Mouse (Mus musculus) thymus, postnatal 25 days (tissue): ENCODE measurements around the gene Slc17a7.

Source experiments
- DNase-seq: peaks from one replicate; pipeline ENCODE4 v3.0.0; 2022

The Slc17a7 gene

DNA sequence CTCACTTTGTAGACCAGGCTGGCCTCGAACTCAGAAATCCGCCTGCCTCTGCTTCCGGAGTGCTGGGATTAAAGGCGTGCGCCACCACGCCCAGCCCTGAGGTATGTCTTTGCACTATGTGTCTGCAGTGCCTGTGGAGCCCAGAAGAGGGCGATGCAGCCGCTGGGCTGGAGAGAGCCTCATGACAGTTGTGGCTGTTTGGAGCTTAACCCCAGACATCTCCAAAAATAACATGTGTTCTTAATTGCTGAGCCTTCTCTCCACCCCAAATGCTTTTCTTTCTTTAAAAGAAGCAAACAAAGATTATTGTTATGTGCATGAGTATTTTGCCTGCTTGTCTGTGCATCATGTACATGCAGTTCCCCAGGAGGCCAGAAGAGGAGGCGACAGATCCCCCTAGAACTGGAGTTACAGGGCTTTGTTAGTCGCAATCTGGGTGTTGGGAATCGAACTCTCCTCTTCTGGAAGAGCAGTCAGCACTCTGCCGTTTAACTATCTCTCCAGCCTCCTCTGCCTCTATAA lies 8.7 kb upstream of the Slc17a7 start:
- DNase-seq, result peak; percentile 50

DNA sequence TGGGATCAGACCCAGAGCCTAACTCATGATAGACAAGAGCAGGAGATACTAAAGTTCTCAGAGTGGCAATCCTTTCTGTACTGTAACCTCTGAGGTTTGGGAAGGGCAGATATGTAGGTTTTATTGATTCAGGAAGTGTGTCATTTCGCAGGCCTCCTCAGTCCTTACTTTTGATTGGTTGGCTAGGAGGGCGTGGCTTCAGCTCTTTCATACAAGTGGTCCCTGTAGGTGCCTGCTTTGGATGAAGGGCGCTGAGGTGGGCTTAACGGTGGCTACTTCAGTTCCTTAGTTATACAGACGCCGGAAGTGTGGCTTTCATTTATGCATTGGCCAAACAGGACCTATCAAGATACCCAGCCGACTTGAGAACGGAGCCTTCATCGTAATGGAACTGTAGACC lies 8.2 kb upstream of the Slc17a7 start:
- DNase-seq, result no peak

DNA sequence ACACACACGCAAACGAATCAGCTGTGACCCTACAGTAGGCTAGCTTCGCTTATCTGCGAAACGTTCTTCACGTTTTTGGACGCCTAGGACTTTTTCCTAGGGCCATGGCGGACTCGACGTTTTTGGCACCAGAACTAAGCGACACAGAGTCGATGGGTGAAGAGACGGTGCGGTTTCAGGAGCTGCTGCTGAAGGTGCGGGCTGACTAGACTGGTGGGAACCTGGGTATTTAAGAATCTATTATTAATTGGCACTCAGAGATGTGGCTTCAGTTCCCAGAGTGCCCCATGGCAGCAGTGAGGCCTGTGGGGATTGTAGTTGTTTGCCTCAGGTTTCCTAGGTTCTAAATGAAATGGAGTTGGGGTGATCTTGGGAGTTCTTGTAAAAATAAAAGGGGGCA lies 7.5 kb upstream of the Slc17a7 start:
- no peak for DNase-seq

DNA sequence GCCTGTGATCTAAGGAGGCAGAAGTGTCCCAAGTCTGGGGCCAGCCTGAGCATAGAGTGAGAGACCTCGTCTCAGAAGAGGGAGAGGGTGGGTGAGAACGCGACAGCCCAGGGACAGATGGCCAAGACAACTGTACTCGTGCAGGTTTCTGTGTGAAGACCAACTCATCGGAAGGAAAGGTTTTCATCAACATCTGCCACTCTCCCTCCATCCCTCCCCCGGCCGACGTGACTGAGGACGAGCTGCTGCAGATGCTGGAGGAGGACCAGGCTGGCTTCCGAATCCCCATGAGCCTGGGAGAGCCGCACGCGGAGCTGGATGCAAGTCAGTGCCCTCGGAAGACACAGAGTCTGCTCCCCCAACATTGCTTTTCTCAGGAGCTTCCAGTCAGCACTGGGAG lies 6.3 kb upstream of the Slc17a7 start:
- DNase-seq, result no peak

DNA sequence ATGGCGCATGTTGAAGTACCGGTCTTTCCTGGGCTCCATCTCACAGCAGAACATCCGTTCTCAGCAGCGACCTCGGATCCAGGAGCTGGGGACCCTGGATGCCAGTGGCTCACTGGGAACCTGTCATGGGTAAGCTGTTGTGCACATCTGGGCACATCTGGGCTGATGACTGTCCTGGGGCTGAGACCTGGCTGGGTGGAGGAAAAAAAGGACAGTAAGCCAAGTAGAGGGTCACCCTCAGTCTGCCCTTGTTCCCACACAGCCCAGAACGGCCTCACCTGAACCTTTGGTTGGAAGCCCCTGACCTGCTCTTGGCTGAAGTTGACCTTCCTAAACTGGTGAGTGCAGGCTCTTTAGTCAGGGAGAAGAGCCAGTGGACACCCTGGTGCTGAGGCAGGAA lies 4.8 kb upstream of the Slc17a7 start:
- DNase-seq, result no peak

DNA sequence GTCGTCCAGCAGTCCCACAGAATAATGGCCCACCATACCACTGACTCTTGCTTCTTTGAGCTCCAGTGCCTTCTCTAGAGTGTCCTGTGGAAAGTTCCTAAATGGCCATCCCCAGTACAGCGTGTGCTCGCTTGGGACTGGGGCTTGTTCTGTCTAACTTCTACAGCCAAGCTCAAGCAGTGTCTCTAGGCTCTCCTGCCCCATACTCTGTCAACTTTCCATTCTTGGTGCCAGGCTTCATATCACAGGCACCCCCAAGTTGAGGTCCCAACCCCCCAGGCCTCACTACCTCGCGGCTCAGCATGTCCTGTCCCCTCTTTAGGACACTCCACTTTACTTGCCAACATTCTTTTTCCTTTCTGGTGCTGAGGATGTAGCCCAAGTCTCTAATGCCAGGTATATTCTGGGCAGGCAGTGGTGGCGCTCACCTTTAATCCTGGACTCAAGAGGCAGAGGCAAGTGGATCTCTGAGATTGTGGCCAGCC lies 3.4 kb upstream of the Slc17a7 start:
- DNase-seq, result no peak

DNA sequence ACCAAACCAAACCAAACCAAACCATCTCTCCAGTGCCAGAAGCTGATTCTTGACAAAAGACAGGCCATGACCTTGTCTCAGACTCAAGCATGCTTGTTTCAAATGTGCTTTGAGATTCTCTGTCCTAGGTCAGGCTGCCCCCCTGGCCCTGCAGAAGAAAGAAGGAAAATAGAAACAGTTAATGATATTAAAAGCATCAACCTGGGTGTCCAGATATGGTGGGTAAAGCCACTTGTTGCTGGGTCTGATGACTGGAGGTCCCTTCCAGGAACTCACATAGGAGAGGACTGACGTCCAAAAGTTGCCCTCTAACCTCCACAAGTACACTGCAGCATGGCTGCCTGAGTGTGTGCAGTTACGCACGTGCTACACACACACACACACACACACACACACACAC lies 2.9 kb upstream of the Slc17a7 start:
- DNase-seq, result no peak

DNA sequence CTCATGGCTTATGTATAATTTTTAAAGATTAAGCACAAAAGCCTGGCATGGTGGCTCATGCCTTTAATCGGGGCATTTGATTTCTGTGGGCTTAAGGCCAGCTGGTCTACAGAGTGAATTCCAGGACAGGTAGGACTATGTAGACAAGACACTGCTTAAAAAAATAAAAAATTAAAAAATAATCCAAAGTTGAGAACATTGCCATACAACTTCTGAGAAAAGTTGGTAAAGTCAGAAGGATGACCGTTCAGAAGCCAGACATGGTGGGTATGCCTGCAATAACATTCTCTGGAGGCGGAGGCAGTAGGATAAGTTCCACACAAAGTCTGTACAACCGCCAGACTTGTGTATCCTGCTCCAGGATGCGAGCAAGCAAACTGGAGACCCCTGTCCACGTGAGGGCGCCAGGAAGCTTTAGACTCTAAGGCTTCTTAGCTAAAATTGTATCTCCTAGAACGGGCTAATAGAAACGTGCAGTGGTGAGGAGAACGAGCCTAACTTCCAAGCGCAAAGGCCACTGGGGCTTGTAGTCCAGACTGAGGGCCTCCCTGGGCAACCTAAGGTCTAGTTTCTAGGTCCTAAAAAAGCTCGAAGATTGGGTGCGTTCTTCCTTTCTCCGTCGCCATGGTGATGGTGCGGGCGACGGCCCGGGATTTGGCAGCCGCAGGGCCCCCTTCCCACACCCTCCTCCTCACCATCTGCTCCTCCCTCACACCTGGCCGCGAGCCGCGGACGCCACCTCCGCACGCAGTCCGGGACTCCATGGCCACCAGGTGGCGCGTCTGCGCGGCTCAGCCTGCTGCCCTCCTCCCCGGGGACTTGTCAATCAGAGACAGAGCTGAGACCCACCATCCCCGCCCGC lies 1.9 kb upstream of the Slc17a7 start:
- DNase-seq, result peak; percentile 94

DNA sequence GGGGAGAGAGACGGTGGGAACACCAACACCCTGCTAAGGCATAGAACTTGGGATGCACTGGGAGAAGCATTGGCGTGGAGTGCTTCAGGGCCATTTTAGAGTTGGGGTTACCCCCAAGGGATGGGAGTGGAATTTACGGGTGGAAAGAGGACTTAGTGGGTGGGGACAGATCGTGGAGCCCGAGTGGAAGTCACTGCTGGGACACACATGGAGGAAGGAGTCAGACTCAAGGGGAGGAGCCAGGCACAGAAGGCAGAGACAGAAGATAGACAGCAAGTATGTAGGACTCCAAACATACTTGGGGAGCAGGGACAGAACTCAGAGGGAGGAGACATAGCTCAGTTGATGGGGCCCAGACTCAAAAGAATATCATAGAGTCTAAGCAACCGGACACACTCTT lies 1.2 kb upstream of the Slc17a7 start:
- DNase-seq, result no peak

DNA sequence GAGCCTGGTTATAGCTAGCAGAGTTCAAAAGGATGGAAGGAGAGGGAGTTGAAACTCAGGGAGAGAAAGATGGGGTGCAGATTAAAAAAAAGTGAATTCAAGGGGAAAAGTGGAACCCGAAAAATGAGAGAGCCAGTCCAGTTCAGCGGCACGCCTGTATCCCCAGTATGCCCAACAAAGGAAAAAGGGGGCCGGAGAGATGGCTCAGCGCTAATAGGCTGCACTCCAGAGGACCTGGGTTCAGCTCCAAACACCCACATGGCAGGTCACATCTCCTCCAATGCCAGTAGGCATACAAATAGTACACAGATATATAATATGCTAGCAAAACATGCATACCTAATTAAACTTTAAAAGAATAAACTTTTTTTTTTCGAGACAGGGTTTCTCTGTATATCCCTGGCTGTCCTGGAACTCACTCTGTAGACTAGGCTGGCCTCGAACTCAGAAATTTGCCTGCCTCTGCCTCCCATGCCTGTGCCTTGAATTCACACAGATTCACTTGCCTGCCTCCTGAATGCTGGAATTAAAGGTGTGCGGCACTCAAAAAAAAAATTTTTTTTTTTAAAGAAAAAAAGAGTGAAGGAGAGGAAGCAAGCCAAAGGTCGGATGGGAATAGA lies 643 bp upstream of the Slc17a7 start:
- DNase-seq, result no peak

DNA sequence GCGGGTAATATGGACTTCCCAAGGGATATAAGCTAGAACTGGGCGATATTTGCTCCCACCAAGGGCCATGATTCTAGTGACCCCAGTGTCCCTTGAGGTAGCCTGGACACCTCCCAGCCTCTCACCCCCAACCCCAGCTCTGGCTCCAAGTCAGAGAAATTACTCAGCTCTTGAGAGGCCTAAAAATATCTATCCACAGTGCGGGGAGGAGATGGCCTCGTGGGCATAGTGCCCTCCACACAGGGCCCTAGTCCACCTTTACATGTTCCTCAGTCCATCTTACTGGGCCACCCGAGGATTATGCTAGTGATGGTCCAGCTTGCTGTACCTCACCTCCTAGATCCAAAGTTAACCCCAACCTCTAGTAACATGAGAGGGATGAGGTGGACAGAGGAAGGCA lies 1.1 kb downstream of the Slc17a7 start:
- no peak for DNase-seq

DNA sequence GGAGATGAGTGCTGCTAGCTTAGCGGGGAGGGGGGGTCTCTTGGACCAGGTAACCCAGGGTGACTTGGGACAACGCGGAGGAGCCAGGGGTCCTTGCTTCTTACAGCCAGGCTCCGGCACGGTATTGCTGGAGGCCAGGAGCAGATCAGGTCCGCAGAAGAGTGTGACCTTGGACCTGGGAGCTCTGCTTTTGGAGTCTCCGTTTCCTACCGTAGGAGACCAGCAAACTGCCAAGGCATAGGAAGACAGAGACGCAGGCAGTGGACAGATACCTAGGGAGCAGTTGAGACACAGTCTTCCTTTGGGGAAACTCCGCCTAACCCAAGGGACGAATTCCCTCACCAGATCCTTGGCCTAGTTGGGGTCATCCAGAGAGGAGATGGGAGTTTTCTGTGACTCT lies 2.0 kb downstream of the Slc17a7 start:
- DNase-seq, result no peak

DNA sequence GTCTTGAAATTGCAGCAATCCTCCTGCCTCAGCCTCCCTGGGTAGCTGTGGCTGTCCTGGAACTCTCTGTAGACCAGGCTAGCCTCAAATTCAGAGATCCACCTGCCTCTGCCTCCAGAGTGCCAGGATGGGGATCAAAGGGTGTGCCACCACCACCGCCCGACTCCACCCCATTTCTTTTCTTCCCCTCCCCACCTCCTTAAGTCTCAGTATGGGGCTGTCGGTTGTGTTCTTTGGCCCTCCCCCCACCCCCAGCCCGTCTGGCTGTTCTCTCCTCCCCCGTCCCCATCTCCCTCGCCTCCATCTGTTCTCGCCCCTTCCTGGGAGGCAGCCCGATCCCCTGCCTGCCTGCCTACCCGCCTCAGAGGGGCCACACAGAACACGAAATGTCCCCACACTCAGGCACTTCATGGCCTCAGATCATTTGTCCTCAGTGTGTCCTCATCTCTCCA lies 3.2 kb downstream of the Slc17a7 start:
- no peak for DNase-seq

DNA sequence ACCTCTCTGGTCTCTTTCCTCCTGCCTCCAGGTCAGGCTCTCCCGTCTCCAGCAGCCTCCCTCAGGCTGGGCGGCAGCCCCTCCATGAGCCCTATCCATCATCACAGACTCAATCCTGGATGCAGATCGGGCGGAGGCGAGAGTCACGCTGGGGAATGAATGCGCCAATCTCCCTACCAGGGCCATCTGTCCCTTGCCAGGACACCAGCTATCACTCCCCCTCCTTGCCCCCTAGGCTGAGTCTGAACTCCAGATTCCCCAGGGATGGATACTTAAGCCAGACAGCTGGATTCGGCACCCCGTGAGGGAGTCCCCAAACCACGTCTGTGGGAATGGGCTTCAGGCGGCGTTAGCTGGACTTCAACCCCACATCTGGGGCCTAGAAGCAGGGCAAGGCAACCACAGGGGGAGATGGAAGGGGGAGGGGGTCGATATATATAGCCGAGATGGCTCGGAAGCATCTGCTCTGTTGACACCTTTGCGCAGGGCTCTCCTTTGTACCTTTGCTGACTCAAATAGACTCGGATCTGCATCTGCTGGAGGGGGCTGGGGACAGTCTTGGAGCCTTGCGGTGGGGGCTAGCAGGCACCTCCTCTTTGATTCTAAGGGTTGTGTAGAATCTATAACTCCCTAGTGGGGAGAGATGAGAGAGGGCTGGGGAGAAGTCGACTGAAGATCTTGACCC lies 4.2 kb downstream of the Slc17a7 start:
- no peak for DNase-seq

DNA sequence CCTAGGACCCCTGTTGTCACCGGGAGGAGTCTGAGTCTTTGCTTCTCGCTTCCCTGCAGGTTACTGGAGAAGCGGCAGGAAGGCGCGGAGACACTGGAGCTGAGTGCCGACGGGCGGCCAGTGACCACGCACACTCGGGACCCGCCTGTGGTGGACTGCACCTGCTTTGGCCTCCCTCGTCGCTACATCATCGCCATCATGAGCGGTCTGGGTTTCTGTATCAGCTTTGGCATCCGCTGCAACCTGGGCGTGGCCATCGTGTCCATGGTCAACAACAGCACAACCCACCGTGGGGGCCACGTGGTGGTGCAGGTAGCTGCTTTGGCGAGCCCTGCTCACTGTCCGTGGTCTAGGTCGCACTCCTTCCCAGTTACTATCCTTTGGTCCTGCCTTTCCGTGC lies 4.9 kb downstream of the Slc17a7 start:
- no peak for DNase-seq

DNA sequence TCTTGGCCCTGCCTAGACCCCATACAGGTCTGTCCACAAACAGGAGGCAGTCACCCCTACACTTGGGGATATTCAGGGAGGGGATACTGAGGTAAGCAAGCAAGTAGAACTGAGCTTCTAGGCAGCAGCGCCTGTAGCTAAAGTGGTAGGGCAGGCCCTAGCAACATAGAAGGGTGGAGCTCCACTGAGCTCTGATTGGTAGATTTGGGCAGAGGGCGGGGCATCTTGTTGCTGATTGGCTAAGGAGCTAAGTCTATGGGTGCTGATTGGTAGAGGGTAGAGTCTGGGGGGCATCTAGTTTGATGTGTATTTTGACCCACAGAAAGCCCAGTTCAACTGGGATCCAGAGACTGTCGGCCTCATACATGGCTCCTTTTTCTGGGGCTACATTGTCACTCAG lies 5.7 kb downstream of the Slc17a7 start:
- DNase-seq, result peak; percentile 32

DNA sequence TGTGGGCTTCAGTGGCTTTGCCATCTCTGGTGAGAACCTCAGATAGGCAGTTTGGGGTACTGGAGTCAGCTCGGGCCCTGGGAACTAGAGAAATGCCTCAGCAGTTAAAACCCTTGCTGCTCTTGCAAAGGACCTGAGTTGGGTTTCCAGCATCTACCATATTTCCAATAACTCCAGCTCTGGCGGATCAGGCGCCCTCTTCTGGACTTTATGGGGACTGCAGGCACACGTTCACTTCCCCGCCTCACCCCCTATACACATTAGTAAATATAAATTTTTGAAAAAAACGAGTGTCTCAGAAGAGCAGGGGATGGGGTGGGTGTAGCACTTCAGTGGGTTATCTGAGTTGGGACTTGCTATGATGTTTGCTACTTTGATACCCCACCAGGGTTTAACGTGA lies 9.2 kb downstream of the Slc17a7 start:
- DNase-seq, result peak; percentile 54

DNA sequence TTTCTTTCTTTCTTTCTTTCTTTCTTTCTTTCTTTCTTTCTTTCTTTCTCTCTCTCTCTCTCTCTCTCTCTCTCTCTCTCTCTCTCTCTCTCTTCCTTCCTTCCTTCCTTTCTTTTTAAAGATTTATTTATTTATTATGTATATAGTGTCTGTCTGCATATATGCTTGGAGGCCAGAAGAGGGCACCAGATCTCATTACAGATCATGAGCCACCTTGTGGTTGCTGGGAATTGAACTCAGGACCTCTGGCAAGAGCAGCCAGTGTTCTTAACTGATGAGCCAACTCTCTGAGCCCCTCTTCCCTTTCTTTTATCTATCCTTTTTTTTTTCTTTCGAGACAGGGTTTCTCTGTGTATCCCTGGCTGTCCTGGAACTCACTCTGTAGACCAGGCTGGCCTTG lies 10.0 kb downstream of the Slc17a7 start:
- DNase-seq, result peak; percentile 28

DNA sequence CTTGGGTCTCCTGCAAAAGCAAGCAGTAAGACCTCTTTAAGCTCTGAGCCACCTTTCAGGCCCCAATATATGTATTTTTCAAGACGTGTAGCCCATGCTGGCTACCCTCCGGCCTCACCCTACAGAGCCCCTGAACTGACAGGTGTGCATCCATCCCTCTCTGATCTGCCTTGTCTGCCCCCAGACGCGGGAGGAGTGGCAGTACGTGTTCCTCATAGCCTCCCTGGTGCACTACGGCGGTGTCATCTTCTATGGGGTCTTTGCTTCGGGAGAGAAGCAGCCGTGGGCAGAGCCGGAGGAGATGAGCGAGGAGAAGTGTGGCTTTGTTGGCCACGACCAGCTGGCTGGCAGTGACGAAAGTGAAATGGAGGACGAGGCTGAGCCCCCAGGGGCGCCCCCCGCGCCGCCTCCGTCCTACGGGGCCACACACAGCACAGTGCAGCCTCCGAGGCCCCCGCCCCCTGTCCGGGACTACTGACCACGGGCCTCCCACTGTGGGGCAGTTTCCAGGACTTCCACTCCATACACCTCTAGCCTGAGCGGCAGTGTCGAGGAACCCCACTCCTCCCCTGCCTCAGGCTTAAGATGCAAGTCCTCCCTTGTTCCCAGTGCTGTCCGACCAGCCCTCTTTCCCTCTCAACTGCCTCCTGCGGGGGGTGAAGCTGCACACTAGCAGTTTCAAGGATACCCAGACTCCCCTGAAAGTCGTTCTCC lies 11.0 kb downstream of the Slc17a7 start:
- no peak for DNase-seq

DNA sequence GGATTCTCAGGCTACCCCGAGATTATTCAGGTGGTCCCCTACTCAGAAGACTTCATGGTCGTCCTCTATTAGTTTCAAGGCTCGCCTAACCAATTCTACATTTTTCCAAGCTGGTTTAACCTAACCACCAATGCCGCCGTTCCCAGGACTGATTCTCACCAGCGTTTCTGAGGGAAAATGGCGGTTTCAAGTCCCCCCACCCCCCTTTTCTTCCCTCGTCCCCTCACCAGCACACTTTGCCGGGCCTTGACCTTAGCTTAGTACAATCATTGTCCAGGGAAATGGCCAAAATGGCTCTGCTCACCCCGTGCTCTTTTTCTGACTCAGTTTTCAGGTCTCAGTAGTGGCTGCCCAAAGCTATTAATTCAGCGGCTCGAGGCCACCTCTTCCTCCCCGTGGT lies 11.6 kb downstream of the Slc17a7 start:
- DNase-seq, result no peak

DNA sequence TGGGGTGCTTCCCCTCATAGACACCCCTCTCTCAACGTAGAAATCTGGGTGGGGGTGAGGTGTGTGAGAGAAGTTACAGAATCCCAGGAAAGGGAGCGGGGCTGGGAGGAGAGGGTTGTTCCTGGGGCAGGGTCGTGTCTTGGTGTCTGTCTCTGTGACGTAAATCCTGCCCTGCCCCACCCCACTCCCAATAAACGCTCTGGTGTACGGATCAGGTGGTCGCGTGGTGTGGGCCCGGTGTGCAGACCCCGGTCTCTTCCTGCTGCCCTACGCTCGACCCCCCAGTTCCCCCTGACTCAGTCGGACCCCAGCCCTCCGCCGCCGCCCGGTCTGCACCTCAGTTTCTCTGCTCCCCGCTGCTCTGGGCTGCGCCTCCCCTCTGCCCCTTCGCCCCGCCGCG lies 12.2 kb downstream of the Slc17a7 start:
- DNase-seq, result no peak

DNA sequence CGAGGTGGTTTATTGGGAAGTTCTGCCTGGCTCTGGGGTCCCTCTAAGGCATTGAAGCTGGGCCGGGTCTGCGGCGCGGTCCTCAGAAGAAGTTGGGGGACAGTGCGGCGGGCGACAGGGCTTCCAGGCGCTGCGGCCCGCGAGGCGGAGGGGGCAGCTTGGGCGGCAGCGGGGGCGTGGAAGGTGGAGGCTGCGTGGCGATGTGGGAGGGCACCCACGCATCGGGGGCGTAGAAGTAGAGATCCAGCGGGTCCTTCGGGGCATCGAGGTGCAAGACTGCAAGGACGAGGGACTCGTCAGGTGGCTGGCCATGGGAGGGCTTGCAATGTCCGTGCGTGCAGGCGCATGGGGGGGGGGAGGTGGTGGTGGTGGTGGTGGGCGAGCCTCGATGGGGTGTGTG lies 12.6 kb downstream of the Slc17a7 start:
- no peak for DNase-seq

DNA sequence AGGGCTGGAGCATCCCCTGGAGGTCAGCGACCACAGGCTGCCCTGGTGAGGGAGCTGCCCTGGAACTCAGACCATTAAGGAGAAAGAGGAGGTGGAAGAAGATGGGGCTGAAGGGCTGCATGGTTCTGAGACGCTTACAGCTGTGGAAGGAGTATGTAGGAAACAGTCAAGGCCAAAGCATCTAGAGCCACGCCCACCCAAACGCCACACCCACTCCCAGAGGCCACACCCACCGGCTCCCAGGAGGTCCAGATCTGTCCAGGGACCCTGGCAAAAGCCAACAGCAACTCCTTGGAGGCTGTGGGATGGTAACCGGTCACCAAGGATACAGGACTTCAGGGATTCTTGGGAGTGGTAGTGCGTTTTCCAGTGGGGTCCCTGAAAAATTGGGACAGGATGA lies 14.8 kb downstream of the Slc17a7 start:
- no peak for DNase-seq
